Mouse (Mus musculus) liver, adult 2 months (tissue): ENCODE results near the gene Fkbp10. TPM values are rescaled to one million over a fixed set of nuclear protein-coding genes. Genes with fewer than 3 reads are reported as not detected.

Experiments
- DNase-seq: peaks from one replicate; pipeline ENCODE4 v3.0.0-alpha.2; 2011; ENCODE audit warnings: low read depth, low spot score; ENCODE audit errors: extremely low read depth
- H3K27ac ChIP-seq: fragments of 200-500 bp; replicated peaks from 2 replicates; pipeline ENCODE4 v1.5.1; 2012; ENCODE audit warnings: low read depth, mild to moderate bottlenecking, control low read depth, inconsistent platforms, low read length; ENCODE audit not compliant: insufficient read depth
- H3K27me3 ChIP-seq: fragments of 200-500 bp; 2 replicates; pipeline ENCODE4 v1.6.1; 2012; ENCODE audit warnings: mild to moderate bottlenecking, moderate library complexity, low read length, inconsistent platforms; ENCODE audit not compliant: control insufficient read depth, insufficient read depth
- H3K36me3 ChIP-seq: fragments of 200-500 bp; 2 replicates; pipeline ENCODE4 v1.6.1; 2012; ENCODE audit warnings: low read length, inconsistent platforms; ENCODE audit not compliant: control insufficient read depth, insufficient read depth
- H3K4me1 ChIP-seq: fragments of 200-500 bp; 2 replicates; pipeline ENCODE4 v1.6.1; 2011; ENCODE audit warnings: low read length; ENCODE audit not compliant: control insufficient read depth, insufficient read depth
- H3K4me3 ChIP-seq: fragments of 200-500 bp; 2 replicates; pipeline ENCODE4 v1.5.1; 2011; ENCODE audit warnings: low read depth, mild to moderate bottlenecking, control low read depth, low read length, moderate library complexity; ENCODE audit not compliant: insufficient read depth
- H3K79me2 ChIP-seq: fragments of 200-500 bp; 2 replicates; pipeline ENCODE4 v1.6.1; 2012; ENCODE audit warnings: inconsistent platforms, mild to moderate bottlenecking, low read length, moderate library complexity; ENCODE audit not compliant: control insufficient read depth, insufficient read depth
- H3K9ac ChIP-seq: fragments of 200-500 bp; 2 replicates; pipeline ENCODE4 v1.6.1; 2012; ENCODE audit warnings: low read depth, mild to moderate bottlenecking, control low read depth, inconsistent platforms, low read length
- CTCF ChIP-seq: fragments of 200-500 bp; IDR thresholded peaks from 2 replicates; pipeline ENCODE4 v1.5.1; 2011; ENCODE audit warnings: low read depth, low read length, control low read depth
- POLR2A ChIP-seq: fragments of 200-500 bp; IDR thresholded peaks from 2 replicates; pipeline ENCODE4 v1.6.1; 2011; ENCODE audit warnings: low read length, control low read depth; ENCODE audit not compliant: insufficient read depth; ENCODE audit errors: extremely low read depth
- WGBS: fragments of 180-500 bp; shearing (Covaris S2); methylation state at CpG from one replicate; pipeline ENCODE4 v1.1.7; 2018; 5-methylcytosine and 5-hydroxymethylcytosine counted together
- polyA plus RNA-seq: library from polyadenylated mRNA; depleted of rRNA; stranded (reverse); fragments of >200 nt; gene quantifications from 2 replicates; pipeline ENCODE4 v1.2.3, GENCODE M21; 2012
- total RNA-seq: library from RNA; depleted of rRNA; stranded (reverse); fragments of >200 nt; gene quantifications from 2 replicates; pipeline ENCODE4 v1.2.3, GENCODE M21; 2014

Fkbp10 gene
- total and polyA plus RNA-seq, 2 experiments = 1.1 to 1.7 TPM

GRCm38 (mm10) chr11:100376005-100376404 lies 39.5 kb upstream of the Fkbp10 start:
- Histone ChIP-seq H3K36me3 (peaks cover 49% of the 10 kb centered on the region), H3K9ac (no peak overlapping the region), H3K4me3 (no peak overlapping the region), H3K27ac (no peak overlapping the region), H3K4me1 (no peaks in the 10 kb centered on the region), H3K27me3 (no peaks in the 10 kb centered on the region), H3K79me2 (no peaks in the 10 kb centered on the region)
- DNase-seq = no peak
- TF ChIP-seq POLR2A = no peak
- TF ChIP-seq CTCF = no peak
- 72% methylated on average over 4 of the region's 4 CpGs for WGBS

DNA sequence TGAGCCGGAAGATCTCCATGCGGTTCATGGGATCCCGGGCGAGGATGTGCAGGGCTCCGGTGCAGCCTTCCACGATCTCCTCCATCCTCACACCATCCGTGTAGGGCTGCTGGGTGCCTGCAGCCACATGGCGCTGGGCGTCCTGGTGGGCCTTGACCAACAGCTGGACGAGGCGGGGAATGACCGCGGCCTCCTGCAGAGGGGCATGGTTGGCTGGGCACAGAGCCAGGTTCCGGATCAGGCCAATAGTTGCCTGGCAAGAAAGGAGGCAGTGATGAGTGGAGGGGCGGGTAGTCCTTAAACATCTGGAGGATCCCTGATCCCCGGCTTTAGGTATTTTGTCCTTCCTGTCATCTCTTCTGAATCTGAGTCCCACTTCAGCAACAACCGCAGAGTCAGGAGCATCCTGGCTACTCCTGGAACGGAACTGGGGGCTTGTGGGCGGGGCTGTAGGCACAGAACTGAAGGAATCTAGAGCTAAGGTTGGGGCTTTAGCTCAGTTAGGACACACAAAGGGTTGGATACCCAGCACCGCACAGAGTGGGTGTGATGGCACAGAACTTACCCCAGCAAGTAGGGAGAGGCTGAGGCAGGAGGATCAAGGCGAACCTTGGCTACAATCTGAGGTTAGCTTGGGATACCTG lies 38.6 kb upstream of the Fkbp10 start:
- peaks cover 48% of the 10 kb centered on the region for H3K36me3 ChIP-seq
- no peak overlapping the region for H3K4me3 ChIP-seq
- no peak for DNase-seq
- H3K4me1 ChIP-seq = no peaks in the 10 kb centered on the region
- no peaks in the 10 kb centered on the region for H3K79me2 ChIP-seq
- H3K9ac ChIP-seq = no peak overlapping the region
- H3K27ac ChIP-seq = no peak overlapping the region
- no peak for TF ChIP-seq CTCF
- TF ChIP-seq POLR2A = no peak
- 94% methylated on average over 21 of the region's 21 CpGs for WGBS
- H3K27me3 ChIP-seq = no peaks in the 10 kb centered on the region

DNA sequence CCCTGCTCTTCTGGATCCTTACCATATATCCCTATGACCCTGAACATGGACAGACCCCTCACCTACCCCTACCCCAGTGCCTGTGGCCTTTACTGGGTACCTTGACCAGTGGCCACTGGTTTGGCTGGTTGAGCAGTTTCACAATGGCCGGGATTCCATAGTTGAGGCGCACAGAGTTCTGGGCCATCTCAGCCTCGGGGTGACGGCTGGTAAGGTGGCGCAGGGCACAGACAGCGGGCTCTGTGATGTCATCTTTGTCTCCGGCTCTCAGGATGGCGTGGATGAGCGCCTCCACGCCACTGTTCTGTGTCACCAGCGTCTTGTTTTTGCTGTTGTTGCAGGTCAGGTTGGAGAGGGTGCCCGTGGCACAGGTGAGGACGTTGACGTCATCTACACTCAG lies 37.5 kb upstream of the Fkbp10 start:
- no peaks in the 10 kb centered on the region for H3K79me2 ChIP-seq
- H3K4me1 ChIP-seq = no peaks in the 10 kb centered on the region
- peaks cover 46% of the 10 kb centered on the region for H3K36me3 ChIP-seq
- no peak overlapping the region for H3K27ac ChIP-seq
- TF ChIP-seq CTCF (no peak), POLR2A (no peak)
- WGBS = 90% methylated on average over 14 of the region's 14 CpGs
- DNase-seq = no peak
- H3K4me3 ChIP-seq = no peak overlapping the region
- no peaks in the 10 kb centered on the region for H3K27me3 ChIP-seq
- H3K9ac ChIP-seq = no peak overlapping the region

- Histone ChIP-seq H3K27ac (no peak overlapping the region), H3K36me3 (peaks cover 43% of the 10 kb centered on the region)
- WGBS = 93% methylated on average over 5 of the region's 5 CpGs
These were observed 37.1 kb upstream of the Fkbp10 start for GRCm38 (mm10) chr11:100378446-100378845.

DNA sequence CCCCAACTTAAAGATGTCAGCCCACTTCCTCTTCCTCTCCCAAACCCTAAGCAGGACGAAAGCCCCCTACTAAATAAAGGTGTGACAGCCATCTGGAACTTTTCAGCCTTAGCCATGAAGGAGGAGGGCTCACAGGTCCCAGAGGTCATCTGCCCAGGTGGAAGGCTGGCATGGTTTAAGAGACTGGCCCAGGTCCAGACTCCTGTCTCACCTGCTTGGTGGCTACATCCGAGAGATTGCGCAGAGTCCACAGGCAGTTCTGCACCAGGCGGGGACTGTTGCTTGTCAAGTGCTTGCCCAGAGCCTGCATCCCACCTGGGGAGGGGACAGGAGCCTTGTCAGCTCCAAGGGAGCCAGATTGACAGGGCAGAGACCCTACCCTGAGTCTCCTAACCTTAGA lies 36.2 kb upstream of the Fkbp10 start:
- TF ChIP-seq CTCF = no peak
- TF ChIP-seq POLR2A = no peak
- Histone ChIP-seq H3K4me1 (no peaks in the 10 kb centered on the region), H3K27me3 (no peaks in the 10 kb centered on the region), H3K36me3 (peaks cover 41% of the 10 kb centered on the region), H3K4me3 (no peak overlapping the region), H3K79me2 (no peaks in the 10 kb centered on the region), H3K9ac (no peak overlapping the region), H3K27ac (no peak overlapping the region)
- WGBS = 74% methylated on average over 4 of the region's 4 CpGs
- no peak for DNase-seq

More at GRCm38 (mm10) chr11:100378446-100378845, 37.1 kb upstream of the Fkbp10 start:
- TF ChIP-seq CTCF (no peak), POLR2A (no peak)
- Histone ChIP-seq H3K4me3 (no peak overlapping the region), H3K4me1 (no peaks in the 10 kb centered on the region), H3K27me3 (no peaks in the 10 kb centered on the region), H3K79me2 (no peaks in the 10 kb centered on the region), H3K9ac (no peak overlapping the region)
- DNase-seq = no peak

DNA sequence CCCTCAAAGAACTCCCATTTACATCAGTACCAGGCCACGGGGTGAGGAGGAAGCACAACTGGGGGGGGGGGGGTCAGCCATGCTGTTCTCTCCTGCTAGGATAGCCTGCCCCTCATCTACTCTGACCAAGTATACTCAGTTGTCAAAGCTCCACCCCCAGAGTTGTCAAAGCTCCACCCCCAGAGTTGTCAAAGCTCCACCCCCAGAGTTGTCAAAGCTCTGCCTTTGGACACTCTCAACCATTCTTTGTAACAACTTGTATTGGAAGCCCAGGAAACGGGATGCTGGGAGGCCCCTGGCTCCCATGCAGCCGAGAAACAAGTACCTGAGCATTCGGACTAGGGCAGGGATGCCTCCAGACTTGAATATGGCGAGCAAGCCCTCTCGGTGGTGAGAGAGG lies 32.8 kb upstream of the Fkbp10 start:
- no peak for TF ChIP-seq POLR2A
- TF ChIP-seq CTCF = no peak
- DNase-seq = no peak
- Histone ChIP-seq H3K4me1 (no peaks in the 10 kb centered on the region), H3K36me3 (peaks cover 34% of the 10 kb centered on the region), H3K79me2 (peaks cover 5% of the 10 kb centered on the region; the same call in 1 of the 2 replicates), H3K9ac (no peak overlapping the region), H3K27ac (no peak overlapping the region), H3K27me3 (no peaks in the 10 kb centered on the region), H3K4me3 (no peak overlapping the region)
- 93% methylated on average over 6 of the region's 6 CpGs for WGBS
